Mouse (Mus musculus): ENCODE measurements at regions not wholly inside any gene's neighbourhood (a gene's known extent, or its start where the extent isn't known, plus 50 kb on each side); places are given as distances from the start of the nearest gene placed in this dataset.
"Not testable (repeated sequence)": the region's sequence is repeated elsewhere in the genome, so short reads cannot be mapped to it uniquely, and the experiment has no call there.

DNA sequence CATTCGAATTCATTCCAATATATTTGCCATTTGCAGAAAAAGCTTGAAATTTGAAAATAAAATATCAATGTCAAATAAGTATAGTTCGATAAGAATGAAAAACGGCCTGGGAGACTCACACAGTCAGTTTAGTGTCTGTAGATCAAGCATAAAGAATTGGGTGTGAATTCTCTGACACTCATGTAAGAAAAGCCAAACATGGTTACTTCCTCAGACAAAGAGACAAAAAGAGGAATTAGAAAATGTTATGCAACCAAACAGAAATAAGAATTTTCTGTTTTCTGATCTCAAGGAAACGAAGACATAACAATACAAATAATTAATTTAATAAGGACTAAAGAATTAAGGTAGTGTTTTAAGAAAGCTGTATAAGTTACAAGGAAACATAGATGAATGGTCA, 113.7 kb upstream of the Egfr start:
- DNase-seq (ENCODE audit: low read depth, low spot score) = no peak

DNA sequence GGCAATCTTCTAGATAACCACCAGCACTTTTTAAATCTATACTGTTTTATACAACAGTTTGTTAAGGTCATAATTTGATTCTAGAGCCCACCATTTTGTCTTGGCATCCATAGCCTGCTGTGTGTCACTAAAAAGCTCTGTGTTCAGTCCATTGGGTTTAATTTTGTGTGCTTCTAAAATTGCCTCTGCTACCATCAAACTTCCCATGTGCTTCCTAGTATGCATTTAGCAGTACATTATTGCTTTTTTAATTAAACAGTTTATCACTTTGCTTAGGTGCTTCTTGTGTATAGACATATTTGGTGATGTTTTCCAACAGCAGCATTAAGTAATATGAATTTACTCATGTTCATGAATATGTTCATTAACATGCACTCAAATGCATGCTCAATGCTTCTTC, 102.4 kb upstream of the Egfr start:
- DNase-seq (ENCODE audit: low read depth, low spot score) = no peak

DNA sequence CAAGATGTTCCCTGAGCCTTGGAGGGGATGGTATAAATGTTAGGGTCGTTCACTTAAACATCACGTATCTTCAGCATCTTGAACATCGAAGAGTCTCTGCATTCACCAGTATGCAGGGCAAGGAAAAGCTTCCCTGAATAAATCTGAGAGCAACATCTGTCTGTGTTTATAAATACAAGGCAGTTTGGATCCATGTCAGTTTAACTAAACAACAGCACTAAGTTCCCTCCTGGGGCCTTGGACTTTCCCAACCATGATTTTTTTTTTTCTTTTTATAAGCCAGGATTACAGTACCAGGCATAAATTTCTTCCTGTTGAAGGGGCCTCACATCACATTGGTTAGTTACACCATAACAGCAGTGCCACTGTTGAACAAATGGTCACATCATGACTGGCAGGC, 88.2 kb upstream of the Egfr start:
- no peak for DNase-seq (ENCODE audit: low read depth, low spot score)

DNA sequence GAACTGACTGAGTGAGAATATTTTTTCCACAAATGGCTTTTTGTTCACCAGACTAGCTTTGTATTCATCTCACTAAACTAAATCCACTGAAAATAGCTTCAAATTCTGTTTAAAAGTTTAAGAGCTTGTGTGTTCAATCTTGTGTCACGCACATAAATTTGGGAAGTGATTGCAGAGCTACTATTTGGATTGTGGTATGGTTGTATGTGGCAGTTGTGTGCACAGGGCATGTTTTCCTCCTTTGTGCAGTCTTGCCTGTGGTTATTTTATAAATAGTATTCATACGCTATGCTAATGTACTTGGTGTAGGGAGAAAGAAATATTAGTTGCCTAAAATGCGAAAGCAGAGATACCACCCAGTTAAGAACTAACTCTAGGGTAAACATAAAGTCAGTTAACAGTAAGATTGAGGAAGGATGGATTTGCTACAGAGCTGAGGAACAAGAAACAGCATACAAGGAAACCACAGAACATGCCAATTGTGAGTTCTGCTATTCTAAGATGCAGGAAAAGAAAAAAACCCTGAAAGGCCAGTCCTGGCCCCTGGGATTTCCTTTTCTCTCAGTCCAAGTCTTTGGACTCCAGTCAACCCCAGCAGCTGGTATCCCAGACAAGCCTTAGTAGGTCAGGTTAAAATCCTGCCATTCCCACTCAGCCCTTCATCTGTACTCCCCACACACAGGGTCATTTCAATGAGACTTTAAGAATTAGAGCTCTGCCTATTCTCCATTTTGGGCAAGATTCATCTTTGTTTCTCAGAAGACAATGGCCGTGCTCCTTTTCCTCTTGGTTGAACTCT, 82.4 kb upstream of the Egfr start:
- DNase-seq (ENCODE audit: low read depth, low spot score) = no peak

DNA sequence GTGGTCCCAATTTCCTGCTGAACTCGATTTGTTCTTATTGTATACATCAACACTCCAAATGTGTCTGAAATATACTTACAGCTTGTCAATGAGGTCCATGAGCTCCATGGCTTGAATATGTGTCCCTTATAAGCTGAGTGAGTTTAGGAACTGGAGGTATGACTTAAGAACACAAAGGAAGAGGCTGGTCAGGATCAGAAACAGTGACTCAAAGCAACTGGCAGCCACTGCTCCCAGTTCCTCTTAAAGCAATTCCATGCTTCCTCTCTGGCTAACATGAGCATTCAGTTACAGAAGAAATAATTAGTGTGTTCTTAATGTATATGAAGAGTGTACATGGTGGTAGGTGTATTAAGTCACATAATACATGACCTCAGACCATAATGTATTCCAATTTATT, 81.7 kb upstream of the Egfr start:
- DNase-seq (ENCODE audit: low read depth, low spot score) = no peak

DNA sequence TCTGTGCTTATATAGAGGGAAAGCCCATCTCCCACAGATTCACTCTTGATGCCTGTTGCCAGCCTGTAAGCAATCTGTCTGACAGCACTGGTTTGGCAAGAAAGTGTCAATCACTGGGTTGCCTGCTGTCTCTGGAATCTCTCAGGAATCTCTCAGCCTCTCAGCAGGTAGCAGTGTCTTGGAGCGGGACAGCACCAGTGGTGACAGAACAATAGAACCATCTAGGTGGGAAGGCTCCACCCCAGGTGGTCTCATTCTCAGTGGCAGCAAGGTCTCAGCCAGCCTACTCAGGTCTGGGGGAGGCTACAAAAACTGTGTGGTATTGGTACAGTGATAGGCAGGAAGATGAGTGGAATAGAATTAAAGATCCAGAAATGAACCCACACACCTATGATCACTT, 76.1 kb upstream of the Egfr start:
- DNase-seq (ENCODE audit: low read depth, low spot score) = not testable (repeated sequence)

DNA sequence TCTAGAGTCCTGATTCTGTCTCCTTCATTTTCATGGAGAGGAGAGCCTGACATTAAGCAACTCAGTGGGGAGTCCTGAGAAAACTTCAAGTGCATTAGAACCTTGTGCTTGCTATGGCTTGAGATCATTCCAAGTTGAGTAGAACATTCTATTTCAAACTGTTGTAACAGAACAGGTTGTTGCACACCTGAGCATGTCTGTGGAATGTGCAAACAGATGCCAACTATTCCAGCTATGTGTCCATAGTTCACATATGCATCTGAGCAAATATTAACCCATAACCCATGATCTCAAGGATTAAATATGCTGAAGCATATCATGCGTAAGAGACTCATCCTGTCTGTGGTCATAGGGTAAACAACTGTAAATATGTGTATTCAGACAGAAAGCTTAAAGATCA, 68.5 kb upstream of the Egfr start:
- no peak for DNase-seq (ENCODE audit: low read depth, low spot score)

DNA sequence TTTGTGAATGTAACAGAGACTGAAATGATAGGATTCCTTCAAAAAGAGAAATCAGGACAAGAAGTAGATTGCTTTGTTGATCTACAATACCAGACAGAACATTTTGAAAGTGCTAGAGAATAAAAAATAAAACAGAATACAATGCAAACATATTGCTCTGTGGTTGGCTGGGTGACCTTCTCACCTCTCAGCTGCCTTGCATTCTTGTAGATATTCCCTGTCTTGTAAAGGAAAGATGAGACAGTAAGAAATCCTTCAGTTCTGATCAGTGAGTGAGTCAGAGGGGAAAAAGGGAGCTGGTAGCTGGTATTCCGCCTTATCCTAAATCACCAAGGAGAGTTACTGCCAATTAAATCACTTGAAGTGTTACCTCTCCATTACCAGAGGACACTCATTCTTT, 56.4 kb upstream of the Egfr start:
- no peak for DNase-seq (ENCODE audit: low read depth, low spot score)

DNA sequence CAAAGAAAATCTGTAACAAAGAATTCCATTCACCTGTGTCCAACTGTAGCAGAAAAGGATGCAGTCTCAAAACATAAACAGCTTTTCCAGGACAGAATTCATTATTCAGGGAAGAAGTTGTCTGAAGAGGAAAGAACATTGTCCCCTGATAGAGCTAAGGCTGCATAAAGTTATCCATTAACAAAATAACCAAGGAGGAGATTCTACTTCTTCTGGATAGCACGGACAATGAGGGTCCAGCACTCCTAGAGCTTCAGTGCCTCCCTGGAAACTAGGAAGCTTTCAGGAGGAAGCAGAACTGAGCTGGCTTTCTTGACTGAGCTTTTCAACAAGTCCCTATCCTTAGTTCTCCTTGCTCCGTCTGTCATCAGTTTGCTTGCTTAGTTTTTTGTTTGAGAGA, 55.2 kb upstream of the Egfr start:
- DNase-seq (ENCODE audit: low read depth, low spot score) = no peak

DNA sequence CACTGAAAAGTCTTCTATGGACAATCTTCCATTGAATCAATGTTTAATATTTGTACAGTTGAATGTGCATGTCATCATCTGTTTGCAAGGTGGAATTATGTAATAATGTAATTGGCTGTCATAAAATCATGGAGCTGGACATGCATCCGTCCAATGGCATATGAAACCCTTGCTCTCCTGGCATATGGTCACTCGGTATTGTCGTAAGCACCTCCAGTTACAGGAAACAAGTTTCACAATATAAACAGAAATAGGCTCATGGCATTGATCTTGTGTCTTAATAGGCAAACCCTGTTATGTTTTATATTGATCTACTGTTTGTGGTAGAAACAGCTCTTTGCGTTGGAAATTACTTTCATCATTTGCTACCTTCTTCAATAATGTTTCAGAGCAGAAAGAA, 50.2 kb upstream of the Egfr start:
- DNase-seq (ENCODE audit: low read depth, low spot score) = no peak

Measured in CD4-positive helper T cell, adult 2 months (primary cell).